Mouse (Mus musculus): Measurements from ENCODE around the gene Heatr6. TPM values are rescaled to one million over a fixed set of nuclear protein-coding genes. Genes with fewer than 3 reads are reported as not detected.

Heatr6 gene
- polyA plus RNA-seq (2015; fragmentation: Nextera tagmentation; extraction: Ambion mirVana) = 8.0 and 10.4 TPM in 2 replicates

GRCm38 (mm10) chr11:83753581-83754181 lies at the start of gene Heatr6:
TSS of gene Heatr6 (plus strand) at chr11:83753696.

DNA sequence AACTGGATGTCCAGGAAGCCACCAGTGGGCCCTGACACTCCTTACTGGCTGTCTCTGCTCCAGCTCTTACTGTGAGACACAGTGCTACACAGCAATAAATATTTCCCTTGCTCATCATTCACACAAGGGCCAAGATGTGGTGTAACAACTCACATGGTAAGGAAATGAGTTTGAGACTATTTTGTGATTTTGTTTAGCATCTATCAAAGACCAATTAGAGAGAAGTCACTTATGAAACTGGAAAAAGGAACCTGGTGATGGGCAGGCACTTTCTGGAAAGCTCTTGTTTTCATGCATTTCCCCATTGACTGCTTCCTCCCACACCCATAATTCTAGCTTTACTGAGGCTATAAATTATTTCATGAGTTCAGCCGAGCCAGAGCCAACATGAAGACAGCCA lies 49.8 kb upstream of the Heatr6 start, which contains the start of gene Wfdc17:
TSS of gene Wfdc17 (plus strand) at position 287 of the 400 bp plus-strand sequence.

DNA sequence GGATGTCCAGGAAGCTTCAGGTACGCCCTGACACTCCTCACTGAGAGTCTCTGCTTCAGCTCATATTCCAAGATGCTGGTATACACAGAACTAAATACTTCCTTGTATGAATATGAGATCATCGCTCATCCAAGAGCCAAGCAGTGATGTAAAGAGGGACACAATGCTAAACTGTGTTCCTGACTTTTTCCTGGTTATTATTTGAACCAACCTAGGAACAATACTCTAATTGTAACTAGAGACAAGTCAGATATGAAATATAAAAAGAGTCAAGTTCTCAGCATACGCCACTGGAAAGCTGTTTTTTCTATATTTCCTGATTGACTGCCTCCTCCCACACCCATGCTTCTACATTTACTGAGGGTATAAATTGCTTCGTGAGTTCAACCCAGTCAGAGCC lies 44.8 kb upstream of the Heatr6 start, which contains the start of gene Wfdc18:
TSS of gene Wfdc18 (plus strand) at position 301 of the 400 bp plus-strand sequence.

GRCm38 (mm10) chr11:83746681-83747080 lies 6.8 kb upstream of the Heatr6 start, which contains the start of gene Wfdc21:
TSS of gene Wfdc21 (plus strand) at chr11:83746940.

Other genes with a start within 250 kb of the Heatr6 start
- gene Heatr9, start 231.5 kb upstream of the Heatr6 start, polyA plus RNA-seq (2015; fragmentation: Nextera tagmentation; extraction: Ambion mirVana) = not detected in 2 replicates
- gene Ccl5, start 223.2 kb upstream of the Heatr6 start, polyA plus RNA-seq (2015; fragmentation: Nextera tagmentation; extraction: Ambion mirVana) = 0.45 and 1.5 TPM in 2 replicates
- gene Ccl9, start 175.1 kb upstream of the Heatr6 start, polyA plus RNA-seq (2015; fragmentation: Nextera tagmentation; extraction: Ambion mirVana) = 10.8 and 14.0 TPM in 2 replicates
- gene Ccl6, start 160.6 kb upstream of the Heatr6 start, polyA plus RNA-seq (2015; fragmentation: Nextera tagmentation; extraction: Ambion mirVana) = 15.0 and 15.2 TPM in 2 replicates
- not detected in 2 replicates for gene Rpl9-ps1, start 108.1 kb upstream of the Heatr6 start, polyA plus RNA-seq (2015; fragmentation: Nextera tagmentation; extraction: Ambion mirVana)
- gene Ccl3, start 104.3 kb upstream of the Heatr6 start, polyA plus RNA-seq (2015; fragmentation: Nextera tagmentation; extraction: Ambion mirVana) = 0.19 and 0.29 TPM in 2 replicates
- 0.21 and 0.23 TPM in 2 replicates for gene Ccl4, start 91.1 kb upstream of the Heatr6 start, polyA plus RNA-seq (2015; fragmentation: Nextera tagmentation; extraction: Ambion mirVana)
- 5.4 and 7.2 TPM in 2 replicates for gene Wfdc17, start 49.7 kb upstream of the Heatr6 start, polyA plus RNA-seq (2015; fragmentation: Nextera tagmentation; extraction: Ambion mirVana)
- not detected in 2 replicates for gene Wfdc18, start 44.7 kb upstream of the Heatr6 start, polyA plus RNA-seq (2015; fragmentation: Nextera tagmentation; extraction: Ambion mirVana)
- gene Wfdc21, start 6.8 kb upstream of the Heatr6 start, polyA plus RNA-seq (2015; fragmentation: Nextera tagmentation; extraction: Ambion mirVana) = 1.2 and 54.1 TPM in 2 replicates
- not detected in 2 replicates for gene Hnf1b, start 96.4 kb downstream of the Heatr6 start, polyA plus RNA-seq (2015; fragmentation: Nextera tagmentation; extraction: Ambion mirVana)
- 15.1 and 16.5 TPM in 2 replicates for gene Ddx52, start 188.4 kb downstream of the Heatr6 start, polyA plus RNA-seq (2015; fragmentation: Nextera tagmentation; extraction: Ambion mirVana)
- 9.1 and 10.6 TPM in 2 replicates for gene Synrg, start 210.7 kb downstream of the Heatr6 start, polyA plus RNA-seq (2015; fragmentation: Nextera tagmentation; extraction: Ambion mirVana)

Measured in skeletal muscle tissue, postnatal 0 days (tissue).